Mouse (Mus musculus) forebrain, embryonic 16.5 days (tissue): ENCODE measurements around the gene Rhbdf2. TPM values are rescaled to one million over a fixed set of nuclear protein-coding genes. Genes with fewer than 3 reads are reported as not detected.
A peak's percentile ranks its signal among the peaks of the same experiment; 100 is the strongest.

ENCODE experiments used
- ATAC-seq: fragments of 200-750 bp; cut with Nextera tagmentation; 2 replicates; pipeline ENCODE4 v1.8.0; 2017; ENCODE audit warnings: mild to moderate bottlenecking, moderate library complexity
- H3K27ac ChIP-seq: fragments of 300-500 bp; sonication (generic); 2 replicates; pipeline ENCODE4 v1.5.1; 2014; ENCODE audit warnings: low read length, control low read depth
- H3K27me3 ChIP-seq: fragments of 300-500 bp; sonication (generic); replicated peaks from 2 replicates; pipeline ENCODE4 v1.6.1; 2014; ENCODE audit warnings: low read length; ENCODE audit not compliant: control insufficient read depth, insufficient read depth
- H3K36me3 ChIP-seq: fragments of 300-500 bp; sonication (generic); 2 replicates; pipeline ENCODE4 v1.6.1; 2014; ENCODE audit not compliant: control insufficient read depth, insufficient read depth
- H3K4me1 ChIP-seq: fragments of 300-500 bp; sonication (generic); replicated peaks from 2 replicates; pipeline ENCODE4 v1.6.1; 2014; ENCODE audit warnings: low read length; ENCODE audit not compliant: control insufficient read depth, insufficient read depth
- H3K4me2 ChIP-seq: fragments of 300-500 bp; sonication (generic); 2 replicates; pipeline ENCODE4 v1.6.1; 2014; ENCODE audit warnings: mild to moderate bottlenecking, low read length, control low read depth
- H3K4me3 ChIP-seq: fragments of 300-500 bp; sonication (generic); replicated peaks from 2 replicates; pipeline ENCODE4 v1.5.1; 2014; ENCODE audit warnings: mild to moderate bottlenecking, low read length, control low read depth
- H3K9ac ChIP-seq: fragments of 300-500 bp; sonication (generic); replicated peaks from 2 replicates; pipeline ENCODE4 v1.6.1; 2014; ENCODE audit warnings: low read depth, low read length, control low read depth
- H3K9me3 ChIP-seq: fragments of 300-500 bp; sonication (generic); 2 replicates; pipeline ENCODE4 v1.6.1; 2016; ENCODE audit warnings: low read length; ENCODE audit not compliant: control insufficient read depth
- WGBS: fragments of 180-500 bp; shearing (Covaris S2); extraction: QIAGEN DNeasy Blood & Tissue Kit; methylation state at CpG from one replicate; pipeline ENCODE4 v1.1.7; 2014; 5-methylcytosine and 5-hydroxymethylcytosine counted together
- polyA plus RNA-seq: library from polyadenylated mRNA; unstranded; fragments of >200 nt; fragmentation: Nextera tagmentation; extraction: Ambion mirVana; gene quantifications from 2 replicates; pipeline ENCODE4 v1.2.1, GENCODE M21; 2015

Rhbdf2 gene
- polyA plus RNA-seq, 1 experiment from 2014 or later = 1.0 TPM

DNA sequence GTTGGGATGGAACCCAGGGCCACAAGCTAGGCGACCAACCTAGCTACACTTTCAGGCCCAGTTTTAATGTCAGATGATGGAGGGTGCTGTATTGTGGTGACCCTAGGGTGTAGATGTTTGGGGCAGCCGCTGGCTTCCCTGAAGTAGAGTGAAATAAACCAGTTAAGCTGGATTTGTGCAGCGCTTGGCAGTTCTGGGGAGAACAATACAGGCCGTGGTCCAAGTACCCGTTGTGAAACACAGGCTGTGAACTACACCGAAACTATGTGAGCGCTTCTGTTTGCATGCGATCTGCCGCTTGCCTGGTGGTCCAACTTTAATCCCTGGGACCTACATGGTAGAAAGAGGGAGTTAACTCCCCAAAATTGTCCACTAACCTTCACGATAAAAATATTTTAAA, 6.1 kb upstream of the Rhbdf2 start:
- no peaks in the 10 kb centered on the region for H3K36me3 ChIP-seq
- no peak for ATAC-seq
- H3K9me3 ChIP-seq = no peaks in the 10 kb centered on the region
- 57% methylated on average over 10 of the region's 10 CpGs for WGBS
- H3K4me2 ChIP-seq = no peak overlapping the region
- no peak overlapping the region for H3K27ac ChIP-seq
- H3K9ac ChIP-seq = no peak overlapping the region
- H3K4me1 ChIP-seq = no peaks in the 10 kb centered on the region
- H3K27me3 ChIP-seq = no peaks in the 10 kb centered on the region
- H3K4me3 ChIP-seq = no peak overlapping the region

DNA sequence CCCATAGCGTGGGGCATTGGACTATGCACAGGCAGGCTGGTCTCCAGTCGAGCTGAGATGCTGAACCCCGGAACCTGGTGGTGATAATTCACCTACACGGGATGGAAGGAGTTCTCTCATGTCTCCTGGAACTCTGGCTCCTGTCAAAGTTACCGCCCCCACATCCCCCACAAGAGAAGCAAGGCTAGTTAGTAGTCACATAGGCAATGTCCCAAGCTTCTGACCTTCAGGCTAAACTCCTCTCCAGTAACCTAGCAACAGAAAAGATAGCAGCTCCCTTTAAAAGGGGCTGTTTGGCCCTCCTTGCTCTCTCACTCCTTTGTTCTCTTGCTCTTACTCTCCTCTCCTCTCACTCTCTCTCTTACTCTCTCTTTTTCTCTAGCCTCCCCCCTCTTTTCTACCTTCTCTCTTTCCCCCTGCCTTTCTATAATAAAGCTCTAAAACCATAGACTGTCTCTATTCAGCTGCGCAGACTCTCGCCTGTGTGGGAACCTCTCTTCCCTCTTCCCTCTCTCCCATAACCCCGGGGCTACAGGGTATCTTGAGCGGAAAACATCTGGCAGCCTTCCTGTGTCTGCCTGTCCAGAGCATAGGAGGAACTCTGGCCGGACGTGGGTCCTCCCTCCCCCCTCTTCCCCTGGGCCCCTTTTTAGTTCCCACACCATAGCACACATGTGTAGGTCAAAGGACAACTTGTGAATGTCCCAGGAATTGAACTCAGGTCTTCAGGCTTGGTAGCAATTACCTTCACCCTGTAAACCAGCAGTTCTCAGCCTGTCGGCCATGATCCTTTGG, 3.5 kb upstream of the Rhbdf2 start:
- ATAC-seq = no peak
- H3K9me3 ChIP-seq = no peaks in the 10 kb centered on the region
- no peak overlapping the region for H3K4me2 ChIP-seq

DNA sequence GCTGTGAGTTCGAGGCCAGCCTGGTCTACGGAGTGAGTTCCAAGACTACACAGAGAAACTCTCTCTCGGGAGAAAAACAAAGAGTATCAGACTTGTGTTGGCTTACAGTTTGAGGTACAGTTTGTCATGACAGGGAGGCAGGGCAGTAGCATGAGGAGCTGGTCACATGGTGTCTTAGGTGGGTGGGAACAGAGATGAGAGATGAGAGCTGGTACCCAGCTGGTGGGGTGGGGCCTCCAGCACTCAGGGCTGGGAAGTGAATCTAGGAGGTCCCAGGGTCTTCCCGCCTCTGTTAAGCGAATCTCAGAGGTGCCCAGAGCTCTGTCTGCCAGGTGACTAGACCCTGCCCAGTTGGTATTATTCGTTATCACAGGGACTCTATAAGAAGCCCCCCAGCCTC, 2.7 kb upstream of the Rhbdf2 start:
- Histone ChIP-seq H3K9ac (no peak overlapping the region), H3K27me3 (peaks cover 7% of the 10 kb centered on the region), H3K27ac (no peak overlapping the region), H3K4me2 (no peak overlapping the region), H3K36me3 (no peaks in the 10 kb centered on the region), H3K4me3 (no peak overlapping the region), H3K9me3 (no peaks in the 10 kb centered on the region), H3K4me1 (no peaks in the 10 kb centered on the region)
- ATAC-seq = no peak
- 82% methylated on average over 6 of the region's 6 CpGs for WGBS

More for the DNA sequence above, 3.5 kb upstream of the Rhbdf2 start:
- no peaks in the 10 kb centered on the region for H3K36me3 ChIP-seq
- no peaks in the 10 kb centered on the region for H3K4me1 ChIP-seq
- WGBS = 67% methylated on average over 12 of the region's 12 CpGs
- peaks cover under 1% of the 10 kb centered on the region; the same call in 1 of the 2 replicates for H3K27me3 ChIP-seq
- no peak overlapping the region for H3K27ac ChIP-seq
- no peak overlapping the region for H3K4me3 ChIP-seq
- no peak overlapping the region for H3K9ac ChIP-seq

DNA sequence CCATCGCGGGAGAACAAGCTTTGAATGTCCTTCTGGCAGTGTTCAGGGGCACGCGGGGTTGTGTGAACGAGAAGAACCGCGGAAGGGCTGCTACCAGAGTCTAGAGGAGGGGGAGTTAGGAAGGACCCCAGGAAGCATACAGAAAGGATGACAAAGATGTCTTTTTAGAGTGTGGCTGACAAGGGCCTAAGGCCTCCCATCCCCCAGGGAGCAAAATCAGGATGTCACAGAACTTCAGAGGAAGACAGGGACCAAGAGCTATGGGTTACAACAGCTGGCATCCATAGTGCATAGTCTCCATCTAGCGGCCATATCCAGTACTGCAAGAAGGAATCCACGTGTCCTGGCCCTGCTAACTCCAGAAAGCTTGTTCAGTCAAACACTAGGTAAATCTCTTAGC, 1.9 kb upstream of the Rhbdf2 start:
- peaks cover 6% of the 10 kb centered on the region for H3K4me1 ChIP-seq
- H3K4me3 ChIP-seq = no peak overlapping the region
- ATAC-seq = peak; percentile 74
- H3K4me2 ChIP-seq = no peak overlapping the region
- peaks cover 14% of the 10 kb centered on the region for H3K27me3 ChIP-seq
- H3K9ac ChIP-seq = no peak overlapping the region
- no peaks in the 10 kb centered on the region for H3K36me3 ChIP-seq
- WGBS = 56% methylated on average over 9 of the region's 9 CpGs
- H3K27ac ChIP-seq = no peak overlapping the region
- H3K9me3 ChIP-seq = no peaks in the 10 kb centered on the region

DNA sequence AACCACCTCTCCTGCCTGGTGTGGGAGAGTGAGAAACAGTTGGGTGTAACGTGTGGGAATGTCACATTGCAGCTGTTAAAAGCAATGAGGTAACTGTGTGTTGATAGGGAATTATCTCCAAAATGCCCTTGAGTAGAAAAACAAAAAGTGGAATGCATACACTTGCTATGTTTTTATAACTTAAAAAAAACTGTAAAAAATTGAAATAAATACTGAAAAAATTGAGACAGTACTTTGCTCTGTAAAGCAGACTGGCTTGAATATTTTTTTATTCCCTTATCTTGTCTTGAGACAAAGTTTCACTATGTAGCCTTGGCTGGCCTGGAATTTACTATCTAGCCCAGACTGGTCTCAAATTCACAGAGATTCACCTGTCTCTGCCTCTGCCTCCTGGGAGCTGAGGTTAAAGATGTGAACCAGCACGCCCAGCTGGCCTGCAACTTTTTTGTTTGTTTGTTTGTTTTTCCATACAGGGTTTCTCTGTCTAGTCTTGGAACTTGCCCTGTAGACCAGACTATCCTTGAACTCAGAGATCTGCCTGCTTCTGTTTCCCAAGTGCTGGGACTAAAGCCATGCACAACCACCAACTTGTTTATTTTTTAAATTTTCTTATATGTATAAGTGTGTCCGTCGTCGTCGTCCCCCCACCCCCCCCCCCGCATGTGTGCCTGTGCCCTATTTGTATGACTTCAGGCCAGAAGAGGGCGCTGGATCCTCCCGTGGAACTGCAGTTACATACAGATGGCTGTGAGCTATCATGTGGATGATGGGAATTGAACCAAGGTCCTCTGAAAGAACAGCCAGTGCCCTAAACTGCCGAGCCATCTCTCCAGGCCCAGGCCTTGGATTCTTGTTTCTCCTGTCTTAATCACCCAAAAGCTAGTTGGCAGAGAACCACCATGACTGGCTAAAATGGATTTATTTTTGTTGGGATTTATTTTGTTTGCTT, 527 bp upstream of the Rhbdf2 start:
- Histone ChIP-seq H3K27ac (no peak overlapping the region), H3K27me3 (peaks cover 23% of the 10 kb centered on the region), H3K4me1 (peaks cover 8% of the 10 kb centered on the region), H3K4me3 (no peak overlapping the region), H3K4me2 (no peak overlapping the region), H3K9ac (no peak overlapping the region), H3K36me3 (no peaks in the 10 kb centered on the region), H3K9me3 (no peaks in the 10 kb centered on the region)
- no peak for ATAC-seq
- 36% methylated on average over 10 of the region's 10 CpGs for WGBS

DNA sequence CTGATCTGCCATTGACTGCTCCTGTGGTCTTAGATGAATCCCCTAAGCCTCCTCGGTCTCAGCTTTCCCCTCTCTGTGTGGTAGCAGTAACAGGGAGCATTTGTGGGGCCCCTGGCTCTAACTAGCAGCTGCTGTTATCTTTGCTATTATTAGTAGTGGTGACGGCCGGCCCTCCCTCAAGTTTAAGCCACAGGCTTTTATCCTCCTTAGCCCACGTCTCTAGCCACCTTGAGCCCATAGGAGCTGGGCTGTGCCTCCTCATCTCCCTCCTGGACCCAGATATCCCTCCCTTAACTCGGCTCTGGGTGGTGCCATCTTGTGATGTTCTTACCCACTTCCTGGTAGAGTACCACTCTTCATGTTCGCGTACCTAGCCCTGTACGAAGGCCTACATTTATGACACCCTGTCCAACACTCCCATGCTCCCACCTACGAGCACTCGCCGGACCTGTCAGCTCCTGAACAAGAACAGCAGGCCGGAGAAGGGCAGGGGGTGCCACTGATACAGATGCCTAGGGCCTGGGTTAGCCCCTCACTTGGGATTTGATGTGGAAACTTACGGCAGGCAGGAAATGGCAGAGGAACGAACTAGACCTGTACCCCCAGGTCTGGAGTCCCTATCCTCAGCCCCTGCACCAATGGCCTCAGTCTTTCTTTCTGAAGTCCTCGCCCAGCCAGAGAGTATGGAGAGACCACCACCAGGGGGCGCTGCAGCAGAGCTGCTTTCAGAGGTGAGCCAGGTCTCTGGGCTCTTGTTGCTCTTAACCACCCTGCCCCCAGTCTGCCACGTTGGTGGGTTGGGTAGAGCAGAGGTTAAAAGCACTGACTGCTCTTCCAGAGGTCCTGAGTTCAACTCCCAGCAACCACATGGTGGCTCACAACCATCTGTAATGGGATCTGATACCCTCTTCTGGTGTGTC, 1.5 kb downstream of the Rhbdf2 start:
- 73% methylated on average over 17 of the region's 17 CpGs for WGBS
- Histone ChIP-seq H3K27me3 (peaks cover 23% of the 10 kb centered on the region), H3K4me2 (no peak overlapping the region), H3K9me3 (no peaks in the 10 kb centered on the region), H3K9ac (no peak overlapping the region), H3K4me1 (peaks cover 22% of the 10 kb centered on the region), H3K4me3 (no peak overlapping the region), H3K36me3 (no peaks in the 10 kb centered on the region), H3K27ac (no peak overlapping the region)
- ATAC-seq = no peak

DNA sequence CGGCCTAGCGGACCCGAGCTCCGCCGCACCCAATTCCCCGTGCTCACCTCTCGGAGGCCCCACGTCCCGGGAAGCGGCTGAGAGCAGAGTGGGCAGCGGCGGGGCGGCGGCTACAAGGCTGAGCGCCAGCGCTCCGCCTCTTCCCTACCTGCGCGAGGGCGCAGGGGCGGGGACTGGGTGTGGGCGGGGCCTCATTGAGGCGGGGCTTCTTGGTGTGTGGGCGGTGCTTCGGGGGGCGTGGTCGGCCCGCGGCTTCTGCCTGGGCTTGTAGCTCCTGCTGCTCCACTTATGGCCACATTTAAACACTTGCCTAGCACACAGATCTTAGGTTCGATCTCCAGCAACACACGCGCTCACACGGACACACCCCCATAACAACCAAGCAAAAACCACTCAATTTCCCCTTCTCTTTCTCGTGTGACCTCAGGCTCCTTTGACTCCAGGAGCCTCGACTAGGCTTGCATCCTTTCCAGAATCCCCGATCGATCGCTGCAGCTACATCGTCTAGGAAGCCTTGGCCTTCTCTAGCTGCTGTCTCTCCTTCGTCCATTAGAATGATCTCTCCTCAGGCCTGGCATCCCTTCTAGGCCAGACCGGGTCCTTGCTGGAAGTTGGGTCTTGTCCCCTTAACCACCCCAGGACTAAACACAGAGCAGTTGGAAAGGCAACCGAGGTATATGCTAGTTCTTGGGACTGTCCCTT, 2.5 kb downstream of the Rhbdf2 start:
- peak overlapping the region; percentile 47 for H3K4me3 ChIP-seq
- H3K4me1 ChIP-seq = peaks cover 26% of the 10 kb centered on the region
- H3K27me3 ChIP-seq = peaks cover 23% of the 10 kb centered on the region
- peak overlapping the region; percentile 49 for H3K9ac ChIP-seq
- no peaks in the 10 kb centered on the region for H3K9me3 ChIP-seq
- no peak overlapping the region for H3K27ac ChIP-seq
- 12% methylated on average over 42 of the region's 42 CpGs for WGBS
- 0 out of 2 replicates have a peak, but pooled peaks have one; percentile 36 for ATAC-seq
- H3K4me2 ChIP-seq = peak overlapping the region; percentile 65
- no peaks in the 10 kb centered on the region for H3K36me3 ChIP-seq

DNA sequence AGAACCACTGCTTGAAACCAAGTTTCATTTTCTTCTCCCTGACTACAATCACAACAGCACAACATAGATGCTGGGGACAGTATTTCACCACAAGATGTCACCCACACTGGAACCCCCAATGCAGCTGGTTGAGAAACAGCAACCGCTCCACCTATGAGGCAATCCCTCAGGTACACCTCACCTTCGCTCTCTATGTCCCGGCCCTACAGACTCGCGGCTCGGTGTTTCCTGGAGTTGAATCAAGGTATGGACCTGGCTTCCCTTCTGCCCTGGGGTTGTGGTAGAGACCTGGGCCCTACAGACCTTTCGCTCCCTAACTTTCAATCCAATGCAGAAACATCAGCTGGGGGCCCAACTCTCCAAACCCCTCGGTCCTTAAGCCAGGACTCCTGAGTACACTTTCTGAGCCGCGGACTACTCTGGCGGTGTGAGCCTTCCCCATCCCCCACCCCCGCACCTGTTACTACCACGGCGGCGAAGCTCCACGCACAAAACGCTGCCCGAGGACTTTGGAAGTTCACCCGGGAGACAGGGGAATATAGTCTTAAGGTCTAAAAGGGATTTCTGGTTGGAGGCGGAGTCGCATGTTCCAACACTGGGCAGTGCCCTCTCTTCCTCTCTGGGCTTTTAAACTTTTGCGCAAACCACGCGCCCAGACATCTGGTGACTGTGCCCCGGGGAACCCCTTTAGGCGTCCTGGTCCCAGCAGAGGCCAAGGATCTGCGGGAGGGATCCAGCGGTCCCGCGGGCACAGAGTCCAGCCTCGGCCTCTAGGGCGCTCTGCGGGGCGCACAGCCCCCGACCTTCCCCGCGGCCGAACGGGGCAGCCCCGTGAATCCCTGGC, 3.3 kb downstream of the Rhbdf2 start:
- H3K4me2 ChIP-seq = peak overlapping the region; percentile 65
- no peak overlapping the region for H3K27ac ChIP-seq
- 7% methylated on average over 40 of the region's 40 CpGs for WGBS
- peak overlapping the region; percentile 47 for H3K4me3 ChIP-seq
- peaks cover 23% of the 10 kb centered on the region for H3K27me3 ChIP-seq
- no peak for ATAC-seq
- H3K9ac ChIP-seq = peak overlapping the region; percentile 49
- peaks cover 26% of the 10 kb centered on the region for H3K4me1 ChIP-seq
- no peaks in the 10 kb centered on the region for H3K9me3 ChIP-seq
- H3K36me3 ChIP-seq = no peaks in the 10 kb centered on the region
